Mouse (Mus musculus) thymus, adult 18-20 months (tissue): Measurements from ENCODE around the gene Dpep2nb.
A peak's percentile ranks its signal among the peaks of the same experiment; 100 is the strongest.
"Not testable (repeated sequence)": the region's sequence is repeated elsewhere in the genome, so short reads cannot be mapped to it uniquely, and the experiment has no call there.

Experiments used
- DNase-seq, 2 experiments: peaks; one replicate each; pipeline ENCODE4 v3.0.0; 2022; ENCODE audit warnings: mixed read lengths in 2 of 2

Dpep2nb gene

GRCm38 (mm10) chr8:106005875-106006274 is at the start of gene Dpep2nb:
Dpep2nb (minus strand) TSS chr8:106005975.
- no peak for DNase-seq

GRCm38 (mm10) chr8:106055038-106055437 is 49.3 kb upstream of the Dpep2nb start:
- DNase-seq: peak; percentile 36 to 56

- peak; percentile 68 to 86 for DNase-seq
Measured at GRCm38 (mm10) chr8:106054190-106054811, 48.5 kb upstream of the Dpep2nb start.

- DNase-seq: peak in 1 of 2 experiments; percentile 59
Measured at GRCm38 (mm10) chr8:106052510-106053089, 46.8 kb upstream of the Dpep2nb start.

GRCm38 (mm10) chr8:106051068-106051467 is 45.3 kb upstream of the Dpep2nb start:
- DNase-seq: no peak

- DNase-seq: no peak
Measured at GRCm38 (mm10) chr8:106049840-106050239, 44.1 kb upstream of the Dpep2nb start.

GRCm38 (mm10) chr8:106047854-106048630 is 42.3 kb upstream of the Dpep2nb start:
- DNase-seq: no peak

GRCm38 (mm10) chr8:106046872-106047559 is 41.2 kb upstream of the Dpep2nb start:
- no peak for DNase-seq

- DNase-seq: no peak
Measured at GRCm38 (mm10) chr8:106044151-106044550, 38.4 kb upstream of the Dpep2nb start.

- no peak for DNase-seq
Measured at GRCm38 (mm10) chr8:106043055-106043454, 37.3 kb upstream of the Dpep2nb start.

- DNase-seq: no peak
Measured at GRCm38 (mm10) chr8:106040218-106040617, 34.4 kb upstream of the Dpep2nb start.

GRCm38 (mm10) chr8:106039605-106040004 is 33.8 kb upstream of the Dpep2nb start:
- DNase-seq: no peak

- DNase-seq: no peak
Measured at GRCm38 (mm10) chr8:106038721-106039120, 32.9 kb upstream of the Dpep2nb start.

- DNase-seq: peak; percentile 62 to 68
Measured at GRCm38 (mm10) chr8:106022483-106022882, 16.7 kb upstream of the Dpep2nb start.

- no peak for DNase-seq
Measured at GRCm38 (mm10) chr8:106018039-106018438, 12.3 kb upstream of the Dpep2nb start.

GRCm38 (mm10) chr8:106017130-106017529 is 11.4 kb upstream of the Dpep2nb start:
- DNase-seq: peak; percentile 35 to 68

GRCm38 (mm10) chr8:106016284-106016683 is 10.5 kb upstream of the Dpep2nb start:
- no peak for DNase-seq

GRCm38 (mm10) chr8:106012203-106012602 is 6.4 kb upstream of the Dpep2nb start:
- not testable (repeated sequence) for DNase-seq

GRCm38 (mm10) chr8:106011643-106011986 is 5.8 kb upstream of the Dpep2nb start, which contains the start of gene Ddx28:
Ddx28 (minus strand) TSS chr8:106011882.
- DNase-seq: no peak

- peak; percentile 77 to 83 for DNase-seq
Measured at GRCm38 (mm10) chr8:106010748-106011642, 5.2 kb upstream of the Dpep2nb start.

GRCm38 (mm10) chr8:106007891-106008290 is 2.1 kb upstream of the Dpep2nb start:
- DNase-seq: not testable (repeated sequence)

- DNase-seq: no peak
Measured at GRCm38 (mm10) chr8:106007135-106007534, 1.4 kb upstream of the Dpep2nb start.
